Mouse (Mus musculus) heart, postnatal 0 days (tissue): ENCODE data around the gene Ssbp2.

Experiments
- CTCF ChIP-seq: IDR thresholded peaks from 2 replicates; pipeline ENCODE4 v1.5.1; 2016; ENCODE audit warnings: antibody characterized with exemption, control low read depth, low read depth
- EP300 ChIP-seq: IDR thresholded peaks from 2 replicates; pipeline ENCODE4 v1.6.1; 2016; ENCODE audit warnings: antibody characterized with exemption, low read depth

DNA sequence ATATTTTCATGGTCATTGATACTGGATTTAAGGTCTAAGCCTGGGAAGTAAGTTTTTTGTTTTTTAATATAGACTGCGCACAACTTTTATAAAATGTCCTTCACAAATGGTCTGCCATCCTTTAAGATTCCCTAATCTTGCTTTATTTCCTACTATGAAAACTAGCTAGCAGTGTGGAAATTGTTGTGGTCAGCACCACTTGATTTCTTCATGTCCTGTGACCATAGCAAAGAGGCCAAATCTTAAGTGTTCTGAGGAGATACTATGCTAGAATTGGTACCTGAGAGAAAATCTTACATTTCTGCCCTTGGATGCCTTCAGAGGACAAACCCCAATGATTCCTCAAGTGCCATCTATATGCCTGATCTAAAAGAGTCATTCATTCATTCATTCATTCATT, 60.9 kb downstream of the Ssbp2 start:
- no peak for TF ChIP-seq EP300
- no peak for TF ChIP-seq CTCF
